Mouse (Mus musculus) heart, embryonic 11.5 days (tissue): ENCODE measurements at regions not wholly inside any gene's neighbourhood (a gene's known extent, or its start where the extent isn't known, plus 50 kb on each side); places are given as distances from the start of the nearest gene placed in this dataset.

Source experiments
- ATAC-seq: fragments of 200-750 bp; cut with Nextera tagmentation; replicated peaks from 2 replicates; pipeline ENCODE4 v1.8.0; 2017; ENCODE audit warnings: moderate library complexity; ENCODE audit not compliant: insufficient number of reproducible peaks, low FRiP score, low TSS enrichment
- H3K27ac ChIP-seq: fragments of 300-500 bp; sonication (generic); 2 replicates; pipeline ENCODE4 v1.5.1; 2014; ENCODE audit warnings: mild to moderate bottlenecking, low read depth, low read length
- H3K27me3 ChIP-seq: fragments of 300-500 bp; sonication (generic); 2 replicates; pipeline ENCODE4 v1.6.1; 2014; ENCODE audit warnings: mild to moderate bottlenecking, low read length, mixed read lengths; ENCODE audit not compliant: control insufficient read depth, insufficient read depth
- H3K36me3 ChIP-seq: fragments of 300-500 bp; sonication (generic); 2 replicates; pipeline ENCODE4 v1.6.1; 2014; ENCODE audit warnings: mild to moderate bottlenecking, low read length, moderate library complexity, mixed read lengths; ENCODE audit not compliant: control insufficient read depth, insufficient read depth
- H3K4me1 ChIP-seq: fragments of 300-500 bp; sonication (generic); 2 replicates; pipeline ENCODE4 v1.6.1; 2014; ENCODE audit warnings: low read length; ENCODE audit not compliant: control insufficient read depth, insufficient read depth
- H3K4me2 ChIP-seq: fragments of 300-500 bp; sonication (generic); 2 replicates; pipeline ENCODE4 v1.6.1; 2014; ENCODE audit warnings: mild to moderate bottlenecking, moderate library complexity
- H3K4me3 ChIP-seq: fragments of 300-500 bp; sonication (generic); 2 replicates; pipeline ENCODE4 v1.5.1; 2014; ENCODE audit warnings: low read depth, low read length
- H3K9ac ChIP-seq: fragments of 300-500 bp; sonication (generic); 2 replicates; pipeline ENCODE4 v1.6.1; 2014; ENCODE audit warnings: mild to moderate bottlenecking, low read depth, low read length, moderate library complexity
- H3K9me3 ChIP-seq: fragments of 300-500 bp; sonication (generic); replicated peaks from 2 replicates; pipeline ENCODE4 v1.6.1; 2016; ENCODE audit warnings: low read length; ENCODE audit not compliant: control insufficient read depth
- WGBS: fragments of 180-500 bp; shearing (Covaris S2); extraction: QIAGEN DNeasy Blood & Tissue Kit; methylation state at CpG from one replicate; pipeline ENCODE4 v1.1.7; 2014; ENCODE audit not compliant: insufficient replicate concordance; 5-methylcytosine and 5-hydroxymethylcytosine counted together

DNA sequence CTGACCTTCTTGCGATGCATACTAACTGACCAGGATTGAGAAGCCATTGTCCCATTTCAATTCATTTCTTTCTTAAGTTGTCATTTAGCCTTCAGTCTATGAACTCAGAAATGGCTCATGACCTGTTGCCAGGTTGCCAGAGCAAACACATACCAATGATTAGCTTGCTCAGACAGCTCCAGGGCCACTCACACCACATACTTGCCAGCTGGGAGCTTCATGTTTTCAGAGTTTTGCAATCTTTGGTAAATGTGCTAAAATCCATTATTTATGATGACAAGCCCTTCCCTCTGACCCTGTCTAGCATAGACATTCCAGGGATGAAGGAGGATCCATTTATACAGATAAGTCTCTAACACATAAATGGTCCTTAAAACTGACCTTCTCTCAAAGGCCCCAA is 121.6 kb upstream of the Bmp4 start:
- H3K36me3 ChIP-seq: no peaks in the 10 kb centered on the region
- no peak for ATAC-seq
- WGBS: 93% methylated on average over 1 of the region's 1 CpGs
- no peak overlapping the region for H3K4me3 ChIP-seq
- no peaks in the 10 kb centered on the region for H3K27me3 ChIP-seq
- no peak overlapping the region for H3K27ac ChIP-seq
- no peak overlapping the region for H3K4me2 ChIP-seq
- H3K9me3 ChIP-seq: no peaks in the 10 kb centered on the region
- H3K4me1 ChIP-seq: no peaks in the 10 kb centered on the region
- H3K9ac ChIP-seq: no peak overlapping the region

DNA sequence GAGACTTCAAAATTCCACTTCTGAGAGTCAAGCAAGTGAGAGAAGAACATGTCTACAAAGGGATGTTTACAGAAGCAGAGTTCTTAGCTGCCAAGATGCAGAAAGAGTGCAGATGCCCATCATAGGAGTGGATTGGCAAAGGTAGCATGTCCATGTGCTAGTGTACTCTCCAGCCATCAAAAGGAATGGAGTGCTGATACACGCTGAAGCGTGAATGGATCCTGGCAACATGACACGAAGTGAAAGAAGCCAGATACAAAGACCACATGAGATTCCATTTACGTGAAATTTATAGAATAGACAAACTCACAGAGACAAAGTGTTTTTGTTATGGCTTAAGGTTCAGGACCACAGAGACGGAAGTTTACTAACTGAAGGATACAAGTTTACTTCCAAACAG is 118.4 kb upstream of the Bmp4 start:
- Histone ChIP-seq H3K4me3 (no peak overlapping the region), H3K4me1 (no peaks in the 10 kb centered on the region), H3K9me3 (no peaks in the 10 kb centered on the region), H3K36me3 (no peaks in the 10 kb centered on the region), H3K27ac (no peak overlapping the region), H3K27me3 (no peaks in the 10 kb centered on the region), H3K4me2 (no peak overlapping the region), H3K9ac (no peak overlapping the region)
- WGBS: 73% methylated on average over 5 of the region's 5 CpGs
- no peak for ATAC-seq

DNA sequence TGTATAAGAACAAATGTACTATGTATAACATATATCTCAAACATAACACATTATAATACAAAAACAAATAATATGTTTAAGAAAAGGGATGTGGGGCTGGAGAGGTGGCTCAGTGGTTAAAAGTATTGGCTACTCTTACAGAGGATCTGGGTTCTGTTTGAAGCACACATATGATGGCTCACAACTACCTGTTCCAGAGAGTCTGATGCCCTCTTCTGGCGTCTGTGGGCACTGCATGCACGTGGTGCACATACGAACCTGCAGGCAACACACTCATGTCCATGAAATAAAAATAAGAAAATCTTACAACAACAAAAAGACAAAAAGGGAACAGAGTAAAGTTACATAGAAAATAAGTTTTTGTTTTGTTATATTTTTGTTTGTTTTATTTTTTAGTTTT is 114.8 kb upstream of the Bmp4 start:
- 74% methylated on average over 3 of the region's 3 CpGs for WGBS
- Histone ChIP-seq H3K9me3 (no peaks in the 10 kb centered on the region), H3K4me1 (no peaks in the 10 kb centered on the region)

DNA sequence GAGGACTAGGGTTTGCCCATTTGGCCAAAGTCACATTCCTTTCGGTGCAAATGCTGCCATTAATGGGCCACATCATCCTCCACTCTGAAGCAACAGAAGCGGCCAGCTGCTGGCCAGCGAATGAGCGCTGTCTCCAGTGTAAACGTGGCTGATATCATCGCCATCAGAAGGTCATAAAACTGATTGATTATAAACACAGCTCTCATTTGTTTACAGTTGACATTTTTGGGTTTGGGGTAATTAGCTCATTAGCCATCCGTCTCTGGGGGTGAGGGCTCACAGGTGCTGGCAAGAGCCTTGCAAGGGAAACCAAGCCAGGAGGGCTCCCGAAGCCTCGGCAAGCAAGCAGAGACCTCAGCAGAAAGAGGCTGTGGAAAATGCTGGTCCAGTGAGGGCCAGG is 101.1 kb upstream of the Bmp4 start:
- H3K36me3 ChIP-seq: no peaks in the 10 kb centered on the region
- no peaks in the 10 kb centered on the region for H3K9me3 ChIP-seq
- no peak overlapping the region for H3K4me3 ChIP-seq
- no peak overlapping the region for H3K27ac ChIP-seq
- no peaks in the 10 kb centered on the region; the same call in 1 of the 2 replicates for H3K4me1 ChIP-seq
- no peak overlapping the region for H3K9ac ChIP-seq
- ATAC-seq: no peak
- H3K4me2 ChIP-seq: no peak overlapping the region
- H3K27me3 ChIP-seq: no peaks in the 10 kb centered on the region
- 55% methylated on average over 9 of the region's 9 CpGs for WGBS

More for the DNA sequence above, 114.8 kb upstream of the Bmp4 start:
- Histone ChIP-seq H3K9ac (no peak overlapping the region), H3K36me3 (no peaks in the 10 kb centered on the region), H3K27me3 (no peaks in the 10 kb centered on the region), H3K4me2 (no peak overlapping the region), H3K27ac (no peak overlapping the region), H3K4me3 (no peak overlapping the region)
- ATAC-seq: no peak

DNA sequence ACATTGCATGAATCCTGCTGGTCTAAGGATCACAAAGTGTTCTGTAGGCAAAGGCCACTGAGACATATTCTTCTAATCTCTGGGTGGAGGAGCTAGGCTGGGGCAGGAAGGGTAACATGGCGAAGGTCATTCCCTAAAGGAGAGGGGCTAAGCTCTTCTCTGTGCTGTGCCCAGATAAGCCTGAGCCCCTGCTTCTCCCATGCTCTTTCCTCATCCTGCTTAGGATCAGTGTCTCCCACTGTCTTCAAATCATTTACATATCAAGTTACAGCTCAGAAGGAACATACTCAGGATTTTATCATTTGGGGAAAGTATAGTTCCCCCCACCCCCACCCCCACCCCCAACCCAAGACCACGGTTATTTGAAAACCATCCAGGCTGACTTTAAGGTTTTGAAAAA is 100.7 kb upstream of the Bmp4 start:
- 45% methylated on average over 2 of the region's 2 CpGs for WGBS
- Histone ChIP-seq H3K4me2 (no peak overlapping the region), H3K27me3 (no peaks in the 10 kb centered on the region), H3K9me3 (no peaks in the 10 kb centered on the region), H3K36me3 (no peaks in the 10 kb centered on the region), H3K9ac (no peak overlapping the region), H3K4me3 (no peak overlapping the region), H3K27ac (no peak overlapping the region), H3K4me1 (no peaks in the 10 kb centered on the region; the same call in 1 of the 2 replicates)
- no peak for ATAC-seq

DNA sequence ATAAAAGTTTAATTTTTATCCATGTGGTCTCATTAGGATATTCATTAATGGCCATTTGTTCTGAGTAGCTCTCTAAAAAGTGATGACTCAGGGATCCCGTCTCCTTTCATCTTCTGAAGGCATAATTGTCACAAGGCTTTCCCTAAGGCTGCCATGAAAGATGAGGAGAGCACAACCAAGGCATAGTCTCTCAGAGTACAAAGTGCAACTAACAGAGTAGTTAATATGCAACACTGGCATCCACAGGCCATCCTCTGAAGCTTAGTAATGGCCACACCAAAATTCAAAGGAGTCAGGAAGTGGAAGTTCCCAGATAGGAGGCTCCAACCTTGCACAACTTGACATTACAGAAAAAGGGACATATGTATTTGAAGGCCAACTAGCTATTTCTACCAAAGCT is 97.1 kb upstream of the Bmp4 start:
- no peaks in the 10 kb centered on the region for H3K27me3 ChIP-seq
- H3K4me3 ChIP-seq: no peak overlapping the region
- no peak overlapping the region for H3K27ac ChIP-seq
- no peaks in the 10 kb centered on the region for H3K9me3 ChIP-seq
- H3K36me3 ChIP-seq: no peaks in the 10 kb centered on the region
- H3K9ac ChIP-seq: no peak overlapping the region
- no peaks in the 10 kb centered on the region; the same call in 1 of the 2 replicates for H3K4me1 ChIP-seq
- ATAC-seq: no peak
- no peak overlapping the region for H3K4me2 ChIP-seq
- WGBS: 68% methylated on average over 1 of the region's 1 CpGs

DNA sequence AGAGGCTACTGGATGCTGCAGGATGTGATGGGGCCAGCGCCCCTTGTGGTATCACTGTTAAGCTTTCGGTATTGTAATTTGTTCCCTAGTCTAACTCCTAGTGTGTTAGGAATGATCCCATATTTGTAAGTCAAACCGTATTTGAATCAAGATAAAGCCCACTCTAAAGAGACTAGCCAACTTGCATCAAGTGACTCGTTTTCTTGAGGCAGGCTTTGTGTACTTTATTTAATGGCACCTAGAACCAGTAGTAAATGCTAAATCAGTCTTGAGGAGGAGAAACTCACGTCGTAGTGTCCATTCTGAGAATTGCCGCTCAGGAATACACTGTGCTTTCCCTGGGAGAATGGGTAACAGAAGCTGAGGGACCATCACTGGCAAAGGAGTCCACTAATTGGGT is 89.9 kb upstream of the Bmp4 start:
- no peak overlapping the region for H3K4me3 ChIP-seq
- ATAC-seq: no peak
- no peak overlapping the region for H3K9ac ChIP-seq
- H3K36me3 ChIP-seq: no peaks in the 10 kb centered on the region
- H3K4me1 ChIP-seq: no peaks in the 10 kb centered on the region
- H3K27me3 ChIP-seq: no peaks in the 10 kb centered on the region
- 73% methylated on average over 7 of the region's 7 CpGs for WGBS
- H3K9me3 ChIP-seq: no peaks in the 10 kb centered on the region
- no peak overlapping the region for H3K27ac ChIP-seq
- no peak overlapping the region for H3K4me2 ChIP-seq

DNA sequence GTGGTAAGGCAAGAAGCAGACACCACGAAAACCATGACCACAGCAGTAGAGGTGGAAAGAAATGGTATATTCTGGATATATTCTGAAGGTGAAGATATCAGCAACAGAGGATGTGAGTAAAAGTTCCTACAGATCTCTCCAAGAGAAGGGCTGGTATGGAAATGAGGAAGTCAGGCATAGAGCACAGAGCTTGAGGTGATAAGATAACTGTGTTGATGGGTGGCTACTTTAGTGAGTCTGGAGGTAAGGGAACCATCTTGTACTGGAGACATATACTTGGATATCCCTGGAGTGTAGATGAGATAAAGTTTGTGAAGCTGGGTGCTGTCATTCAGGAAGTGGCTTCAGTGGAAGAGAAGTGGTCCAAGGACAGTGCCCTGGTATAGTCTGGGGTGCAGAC is 85.5 kb upstream of the Bmp4 start:
- 61% methylated on average over 1 of the region's 1 CpGs for whole genome bisulfite sequencing
- ATAC-seq: no peak
- H3K27me3 ChIP-seq: no peaks in the 10 kb centered on the region
- no peaks in the 10 kb centered on the region for H3K9me3 ChIP-seq
- H3K4me2 ChIP-seq: no peak overlapping the region
- no peak overlapping the region for H3K4me3 ChIP-seq
- no peak overlapping the region for H3K9ac ChIP-seq
- no peaks in the 10 kb centered on the region for H3K4me1 ChIP-seq
- H3K36me3 ChIP-seq: no peaks in the 10 kb centered on the region
- H3K27ac ChIP-seq: no peak overlapping the region

DNA sequence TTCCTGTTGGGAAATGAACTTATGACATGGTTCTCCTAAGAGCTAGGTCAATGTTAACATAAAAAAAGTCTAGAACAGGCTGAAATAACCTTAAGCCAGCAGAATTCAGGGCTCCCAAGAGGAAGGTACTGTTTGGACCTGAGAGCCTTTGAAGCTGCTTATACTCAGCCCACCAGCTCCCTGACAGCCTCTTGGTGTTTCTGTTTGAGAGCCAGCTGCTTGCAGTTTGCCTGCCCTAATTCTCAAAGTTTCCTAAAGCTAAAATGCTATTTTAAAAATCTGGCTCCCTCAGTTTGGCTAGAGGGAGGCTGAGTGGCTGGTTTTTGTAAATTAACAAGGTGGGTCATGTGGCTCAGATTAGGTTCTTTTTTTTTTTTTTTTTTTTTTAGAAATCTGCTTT is 72.5 kb upstream of the Bmp4 start:
- no peak for ATAC-seq
- no peak overlapping the region for H3K27ac ChIP-seq

More for the DNA sequence above, 72.5 kb upstream of the Bmp4 start:
- Histone ChIP-seq H3K36me3 (no peaks in the 10 kb centered on the region), H3K9me3 (no peaks in the 10 kb centered on the region), H3K4me3 (no peak overlapping the region), H3K27me3 (no peaks in the 10 kb centered on the region), H3K4me1 (no peaks in the 10 kb centered on the region), H3K4me2 (no peak overlapping the region), H3K9ac (no peak overlapping the region)
